Mouse (Mus musculus) liver, postnatal 0 days (tissue): ENCODE data around the gene Mapt.

Source experiments
- CTCF ChIP-seq: sonication (generic); IDR thresholded peaks from 2 replicates; pipeline ENCODE4 v1.5.1; 2016; ENCODE audit warnings: antibody characterized with exemption, low read depth
- EP300 ChIP-seq: IDR thresholded peaks from 2 replicates; pipeline ENCODE4 v1.6.1; 2016; ENCODE audit warnings: antibody characterized with exemption, low read depth, mild to moderate bottlenecking

GRCm38 (mm10) chr11:104316685-104317400 lies 85.7 kb downstream of the Mapt start:
- TF ChIP-seq CTCF (no peak), EP300 (no peak)
